In the genomic region with DNA sequence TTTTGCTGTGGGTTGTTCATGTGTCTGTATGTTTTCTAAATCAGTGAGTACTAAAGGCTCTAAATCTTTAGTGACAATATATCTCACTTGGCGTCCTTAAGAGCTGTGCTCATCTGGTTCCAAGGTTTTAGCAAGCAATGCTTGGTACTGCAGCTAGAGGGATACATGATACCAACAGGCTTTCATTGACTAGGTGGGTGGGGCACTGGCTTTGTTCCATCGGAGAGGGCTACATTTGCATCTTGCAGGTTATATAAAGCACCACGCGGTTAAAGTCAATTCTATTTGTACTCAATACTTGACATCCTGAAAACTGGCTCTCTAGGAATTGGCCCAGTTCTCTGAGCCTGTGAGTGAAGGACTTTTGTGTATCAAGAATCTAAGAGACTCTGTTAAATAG, we compare ENCODE assay signal across 13 mouse cellular contexts.
A peak's percentile ranks its signal among the peaks of the same experiment; 100 is the strongest.
DNase-seq lines count a peak whose midpoint lies in the region; ATAC-seq lines count a peak whose summit lies in the region.
"Had no signal": no experiment of that assay in that cellular context is flagged by ENCODE, and none has a peak within 500 bp of the region (broad histone marks: within the 10 kb centered on the region; RNA-seq: fewer than 3 reads in every experiment).

No protein-coding gene starts in this region.

- H3K36me3 ChIP-seq in embryonic facial prominence, embryonic 14.5 days (ENCODE audit: control insufficient read depth, insufficient read depth, low read length) = no peaks in the 10 kb centered on the region
- H3K36me3 ChIP-seq in embryonic facial prominence, embryonic 10.5 days (replicated peaks) = no peaks in the 10 kb centered on the region
- H3K36me3 ChIP-seq in kidney, embryonic 14.5 days (ENCODE audit: control insufficient read depth, insufficient read depth, low read length) = no peaks in the 10 kb centered on the region
- H3K36me3 ChIP-seq: limb, embryonic 15.5 days had no signal

- H3K9me3 ChIP-seq in embryonic facial prominence, embryonic 14.5 days (ENCODE audit: control insufficient read depth, low read length) = no peaks in the 10 kb centered on the region
- H3K9me3 ChIP-seq in embryonic facial prominence, embryonic 10.5 days = no peaks in the 10 kb centered on the region
- no peaks in the 10 kb centered on the region for H3K9me3 ChIP-seq in kidney, embryonic 14.5 days (ENCODE audit: control insufficient read depth, low read length)
- H3K9me3 ChIP-seq: limb, embryonic 15.5 days had no signal

- intact Hi-C loops in left cerebral cortex, postnatal 14 days (cut with DNase I) = no loop called here

- H3K4me2 ChIP-seq in embryonic facial prominence, embryonic 14.5 days (ENCODE audit: low read depth, low read length) = no peak overlapping the region
- H3K4me2 ChIP-seq in kidney, embryonic 14.5 days (replicated peaks; ENCODE audit: low read depth, low read length) = no peak overlapping the region
- H3K4me2 ChIP-seq: limb, embryonic 15.5 days had no signal

- WGBS in embryonic facial prominence, embryonic 14.5 days = 62% methylated on average over 4 of the region's 4 CpGs
- 70% methylated on average over 4 of the region's 4 CpGs for WGBS in embryonic facial prominence, embryonic 10.5 days
- 63% methylated on average over 4 of the region's 4 CpGs for WGBS in kidney, embryonic 14.5 days

- no peaks in the 10 kb centered on the region for H3K27me3 ChIP-seq in embryonic facial prominence, embryonic 14.5 days (replicated peaks; ENCODE audit: control insufficient read depth, insufficient read depth, low read length)
- no peaks in the 10 kb centered on the region for H3K27me3 ChIP-seq in embryonic facial prominence, embryonic 10.5 days (replicated peaks; ENCODE audit: low read depth, poor library complexity, severe bottlenecking)
- H3K27me3 ChIP-seq in kidney, embryonic 14.5 days (ENCODE audit: control insufficient read depth, insufficient read depth, low read length) = no peaks in the 10 kb centered on the region
- H3K27me3 ChIP-seq: limb, embryonic 15.5 days had no signal

- H3K27ac ChIP-seq in embryonic facial prominence, embryonic 14.5 days (replicated peaks; ENCODE audit: low read depth, low read length) = no peak overlapping the region
- H3K27ac ChIP-seq in embryonic facial prominence, embryonic 10.5 days (replicated peaks) = no peak overlapping the region
- H3K27ac ChIP-seq in kidney, embryonic 14.5 days (ENCODE audit: low read depth, low read length) = no peak overlapping the region
- H3K27ac ChIP-seq: limb, embryonic 15.5 days; macrophage had no signal

- no peaks in the 10 kb centered on the region for H3K4me1 ChIP-seq in embryonic facial prominence, embryonic 14.5 days (ENCODE audit: control insufficient read depth, insufficient read depth, low read length)
- no peaks in the 10 kb centered on the region for H3K4me1 ChIP-seq in embryonic facial prominence, embryonic 10.5 days
- H3K4me1 ChIP-seq in kidney, embryonic 14.5 days (ENCODE audit: control insufficient read depth, insufficient read depth, low read length) = no peaks in the 10 kb centered on the region
- H3K4me1 ChIP-seq: limb, embryonic 15.5 days had no signal

- peak; percentile 36 for DNase-seq in embryonic facial prominence, embryonic 14.5 days (ENCODE audit: low spot score)
- no peak for DNase-seq in embryonic facial prominence, embryonic 10.5 days (ENCODE audit: low spot score)
- peak; percentile 5 for DNase-seq in kidney, adult 9 months
- peak; percentile 16 for DNase-seq in WW6 (ENCODE audit: low read depth, low spot score)
- DNase-seq in left cerebral cortex, postnatal 14 days (ENCODE audit: low spot score in 2 of 2) = peak; percentile 25 to 46
- DNase-seq in liver = no peak
- no peak for DNase-seq in MN1 (ENCODE audit: low spot score)

- no peak overlapping the region for H3K9ac ChIP-seq in embryonic facial prominence, embryonic 14.5 days (ENCODE audit: low read depth, low read length)
- no peak overlapping the region for H3K9ac ChIP-seq in kidney, embryonic 14.5 days (ENCODE audit: low read depth, low read length)
- H3K9ac ChIP-seq: limb, embryonic 15.5 days had no signal

- no peak overlapping the region for H3K4me3 ChIP-seq in embryonic facial prominence, embryonic 14.5 days (ENCODE audit: low read depth, low read length)
- no peak overlapping the region for H3K4me3 ChIP-seq in embryonic facial prominence, embryonic 10.5 days
- H3K4me3 ChIP-seq in kidney, embryonic 14.5 days (ENCODE audit: low read length) = no peak overlapping the region
- H3K4me3 ChIP-seq: erythroblast, embryonic 14.5 days; limb, embryonic 15.5 days had no signal

- ATAC-seq in embryonic facial prominence, embryonic 14.5 days (ENCODE audit: low read depth) = no peak
- ATAC-seq in kidney, embryonic 14.5 days (ENCODE audit: low FRiP score, low TSS enrichment) = no peak
- ATAC-seq: CD4-positive, CD25-positive, alpha-beta regulatory T cell, adult 4 months; hindbrain, embryonic 16.5 days had no signal

Comparison
In these comparisons a context has a peak if more than half of its experiments do, and no peak if none do; other contexts are left out.
1. DNase-seq: peak in embryonic facial prominence, embryonic 14.5 days (single experiment), kidney, adult 9 months (single experiment), WW6 (single experiment) and left cerebral cortex, postnatal 14 days (2 of 2); none in embryonic facial prominence, embryonic 10.5 days (single experiment), liver (single experiment) and MN1 (single experiment).